Mouse (Mus musculus) frontal cortex, adult 2 months (tissue): ENCODE results near the gene Epb41l1. TPM values are rescaled to one million over a fixed set of nuclear protein-coding genes. Genes with fewer than 3 reads are reported as not detected.
"Not testable (repeated sequence)": the region's sequence is repeated elsewhere in the genome, so short reads cannot be mapped to it uniquely, and the experiment has no call there.

Experiments
- DNase-seq, 2 experiments: peaks; one replicate each; pipeline ENCODE4 v3.0.0; 2022; ENCODE audit warnings: low spot score in 1 of 2; ENCODE audit errors: extremely low spot score in 1 of 2
- polyA plus RNA-seq: library from polyadenylated mRNA; depleted of rRNA; stranded (reverse); fragments of >200 nt; gene quantifications from 2 replicates; pipeline ENCODE4 v1.2.3, GENCODE M21; 2012

Gene Epb41l1
- polyA plus RNA-seq, 1 experiment, result 225 TPM

GRCm38 (mm10) chr2:156482299-156482698 lies 61.6 kb downstream of the Epb41l1 start:
- peak in 1 of 2 experiments; percentile 69 for DNase-seq

- no peak for DNase-seq
Measured at GRCm38 (mm10) chr2:156482764-156483163, 62.1 kb downstream of the Epb41l1 start.

DNA sequence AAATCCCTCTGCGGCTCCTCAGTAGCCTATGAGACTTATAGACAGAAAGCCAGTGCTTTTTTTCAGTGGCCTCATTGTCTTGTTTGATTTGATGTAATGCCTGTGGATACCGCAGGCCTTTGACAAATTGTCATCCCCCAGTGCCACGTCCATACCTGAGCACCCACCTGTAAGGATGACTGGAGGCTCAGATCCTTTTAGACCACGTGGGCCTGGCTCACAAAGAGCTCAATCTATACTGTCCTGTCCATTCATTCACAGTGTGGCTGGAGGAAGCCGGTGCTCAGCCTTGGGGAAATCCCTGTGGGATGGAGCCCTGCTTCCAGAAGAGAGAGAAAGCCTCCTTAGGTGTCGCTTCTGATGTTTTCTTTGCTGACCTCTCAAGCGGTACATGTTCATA lies 62.5 kb downstream of the Epb41l1 start:
- DNase-seq, result no peak

- DNase-seq, result no peak
Measured at GRCm38 (mm10) chr2:156486086-156486751, 65.5 kb downstream of the Epb41l1 start.

DNA sequence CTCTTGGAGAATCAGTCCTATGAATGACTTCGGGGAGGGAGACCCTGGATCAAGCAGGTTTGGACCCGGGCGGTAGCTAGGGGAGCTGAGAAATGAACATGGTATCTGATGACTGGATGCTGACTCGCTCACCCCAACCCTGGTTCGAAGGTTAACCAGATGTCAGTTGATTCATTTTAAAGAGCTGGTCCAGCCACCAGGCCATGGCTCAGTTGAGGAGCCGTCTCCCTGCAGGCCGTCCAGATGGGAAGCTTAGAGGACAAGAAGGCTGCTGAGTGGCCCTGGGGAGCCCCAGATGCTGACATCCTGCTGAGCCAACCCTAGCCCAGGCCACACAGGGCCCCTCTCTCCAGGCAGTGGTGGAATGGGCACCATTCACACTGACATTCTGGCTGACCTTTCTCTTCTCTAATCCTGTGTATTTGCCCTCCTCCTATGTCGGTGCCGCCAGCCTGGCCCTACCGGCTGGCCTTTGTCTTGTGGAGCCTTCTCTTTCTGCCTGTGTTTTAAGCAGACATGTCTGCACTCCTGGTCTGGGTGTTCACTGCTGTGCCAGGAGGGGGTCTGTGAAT lies 67.0 kb downstream of the Epb41l1 start:
- no peak for DNase-seq

GRCm38 (mm10) chr2:156488166-156488814 lies 67.6 kb downstream of the Epb41l1 start:
- no peak for DNase-seq

DNA sequence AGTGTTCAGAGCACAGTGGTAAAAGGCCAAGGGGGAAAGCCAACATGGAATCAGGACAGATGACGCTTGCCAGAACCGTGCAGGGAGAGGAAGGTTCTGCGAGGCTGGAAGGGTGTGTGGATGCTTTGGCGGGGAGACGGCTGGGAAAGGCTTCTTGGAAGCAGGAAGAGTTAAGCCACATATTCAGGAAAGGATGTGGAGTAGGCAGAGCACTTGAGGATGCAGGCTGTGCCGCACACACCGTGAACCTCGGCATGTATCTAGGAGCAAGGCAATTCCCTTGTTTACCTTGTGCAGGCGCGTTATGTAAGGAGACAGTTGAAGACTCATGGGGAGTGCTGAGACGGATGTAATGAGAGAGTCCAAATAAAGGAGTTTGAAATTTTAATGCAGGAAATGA lies 69.5 kb downstream of the Epb41l1 start:
- DNase-seq, result peak in 1 of 2 experiments; percentile 51

GRCm38 (mm10) chr2:156491796-156492195 lies 71.1 kb downstream of the Epb41l1 start:
- DNase-seq, result no peak

DNA sequence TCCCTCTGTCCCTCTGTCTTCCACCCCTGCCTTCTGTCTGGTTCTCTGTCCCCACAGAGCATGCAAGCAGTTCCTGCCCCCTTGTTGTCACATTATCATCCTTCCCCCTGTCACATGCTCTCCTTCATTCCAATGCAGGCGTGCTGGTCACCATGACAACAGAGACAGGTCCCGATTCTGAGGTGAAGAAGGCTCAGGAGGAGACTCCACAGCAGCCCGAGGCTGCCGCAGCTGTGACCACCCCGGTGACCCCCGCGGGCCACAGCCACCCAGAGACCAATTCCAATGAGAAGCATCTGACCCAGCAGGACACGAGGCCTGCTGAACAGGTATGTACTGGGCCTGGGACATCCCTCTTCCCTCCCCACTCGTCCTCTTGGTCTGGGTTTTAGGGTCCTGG lies 73.1 kb downstream of the Epb41l1 start:
- no peak for DNase-seq

- peak in 1 of 2 experiments; percentile 57 for DNase-seq
Measured at GRCm38 (mm10) chr2:156494465-156494864, 73.8 kb downstream of the Epb41l1 start.

DNA sequence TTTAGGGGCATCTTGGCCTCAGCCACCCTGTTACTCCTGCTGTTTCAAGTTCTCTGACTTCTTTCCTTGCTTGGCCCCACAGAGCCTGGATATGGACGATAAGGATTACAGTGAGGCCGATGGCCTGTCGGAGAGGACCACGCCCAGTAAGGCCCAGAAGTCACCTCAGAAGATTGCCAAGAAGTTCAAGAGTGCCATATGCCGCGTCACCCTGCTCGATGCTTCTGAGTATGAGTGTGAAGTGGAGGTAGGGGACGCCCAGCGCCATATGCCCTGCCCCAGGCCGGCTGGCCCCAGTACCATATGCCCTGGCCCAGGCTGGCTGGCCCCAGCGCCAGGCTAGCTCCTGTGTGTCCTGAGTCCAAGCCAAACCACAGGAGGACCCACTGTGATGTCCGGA lies 74.2 kb downstream of the Epb41l1 start:
- no peak for DNase-seq

DNA sequence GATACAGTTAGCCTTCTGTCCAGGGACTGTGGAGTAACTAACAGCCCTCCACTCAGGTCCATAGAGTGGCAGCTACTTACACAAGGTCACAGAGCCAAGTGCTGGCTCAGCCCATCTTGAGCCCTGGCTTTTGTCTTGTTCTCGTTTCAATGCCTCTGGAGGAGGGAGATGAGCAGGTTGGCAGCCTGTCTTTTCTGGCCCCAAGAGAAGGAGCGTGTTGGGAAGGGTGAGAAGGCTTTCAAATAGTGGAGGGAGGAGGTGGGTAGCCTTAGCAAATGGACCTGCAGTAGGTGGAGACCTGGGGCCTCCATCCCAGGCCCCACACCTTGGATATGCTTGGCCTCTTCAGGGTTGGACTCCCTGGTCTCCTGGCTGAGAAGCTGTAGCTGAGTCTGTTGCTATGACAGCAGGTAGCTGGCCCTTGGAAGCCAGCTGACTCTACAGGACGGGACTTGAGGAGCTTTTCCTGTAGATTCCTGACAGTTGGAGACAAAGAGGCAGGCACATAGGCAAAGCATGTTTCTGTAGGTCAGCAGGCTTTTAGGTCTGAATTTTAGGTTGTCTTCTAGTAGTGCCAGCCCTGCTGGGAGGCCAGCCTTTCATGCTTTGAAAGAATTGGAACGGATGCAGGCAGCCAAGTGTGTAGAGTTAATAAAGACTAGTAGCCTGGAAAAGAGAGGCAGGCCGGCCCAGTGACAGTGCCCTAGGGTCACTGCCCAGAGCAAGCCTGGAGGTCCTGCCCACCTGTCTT lies 76.3 kb downstream of the Epb41l1 start:
- no peak for DNase-seq

DNA sequence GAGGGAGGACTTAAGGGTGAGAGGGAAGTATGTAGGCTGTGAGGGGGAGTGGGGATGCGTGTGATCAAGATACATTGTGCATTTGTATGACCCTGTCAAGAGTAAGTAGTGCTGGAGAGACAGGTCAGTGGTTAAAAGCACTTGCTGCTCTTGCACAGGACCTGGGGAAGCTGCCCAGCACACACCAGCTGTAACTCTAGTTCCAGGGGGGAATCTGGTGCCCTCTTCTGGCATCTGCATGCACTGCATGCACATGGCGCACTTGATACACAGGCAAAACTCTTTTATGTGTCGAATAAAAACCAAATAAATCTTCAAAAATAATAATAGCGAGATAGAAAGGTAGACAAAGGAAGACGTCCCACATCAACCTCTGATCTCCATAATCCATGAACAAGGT lies 77.2 kb downstream of the Epb41l1 start:
- DNase-seq, result peak in 1 of 2 experiments; percentile 80

GRCm38 (mm10) chr2:156501025-156501424 lies 80.3 kb downstream of the Epb41l1 start:
- no peak for DNase-seq

GRCm38 (mm10) chr2:156505533-156505932 lies 84.8 kb downstream of the Epb41l1 start:
- DNase-seq, result no peak

GRCm38 (mm10) chr2:156512028-156512427 lies 91.3 kb downstream of the Epb41l1 start:
- DNase-seq, result peak in 1 of 2 experiments; percentile 51

DNA sequence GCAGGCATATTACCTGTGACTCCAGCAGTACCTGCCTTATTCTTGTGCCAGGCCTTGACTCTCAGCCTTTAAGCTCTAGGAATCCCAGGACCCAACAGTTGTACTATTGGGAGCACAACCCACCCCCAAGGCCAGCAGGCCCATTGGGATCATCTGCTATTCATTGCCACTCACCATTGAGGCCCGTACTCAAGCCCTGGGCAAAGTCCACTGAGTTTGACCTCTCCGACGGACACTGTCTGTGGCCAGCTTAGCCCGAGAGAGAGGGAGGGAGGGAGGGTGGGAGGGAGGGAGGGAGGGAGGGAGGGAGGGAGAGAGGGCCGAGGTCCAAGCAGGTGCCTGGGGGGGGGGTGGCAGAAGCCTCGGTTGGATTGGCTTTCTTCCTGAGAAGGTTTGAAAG lies 91.9 kb downstream of the Epb41l1 start:
- no peak for DNase-seq

GRCm38 (mm10) chr2:156515102-156515501 lies 94.4 kb downstream of the Epb41l1 start:
- DNase-seq, result no peak

- DNase-seq, result peak; percentile 58 to 94
Measured at GRCm38 (mm10) chr2:156515565-156516185, 95.0 kb downstream of the Epb41l1 start.

DNA sequence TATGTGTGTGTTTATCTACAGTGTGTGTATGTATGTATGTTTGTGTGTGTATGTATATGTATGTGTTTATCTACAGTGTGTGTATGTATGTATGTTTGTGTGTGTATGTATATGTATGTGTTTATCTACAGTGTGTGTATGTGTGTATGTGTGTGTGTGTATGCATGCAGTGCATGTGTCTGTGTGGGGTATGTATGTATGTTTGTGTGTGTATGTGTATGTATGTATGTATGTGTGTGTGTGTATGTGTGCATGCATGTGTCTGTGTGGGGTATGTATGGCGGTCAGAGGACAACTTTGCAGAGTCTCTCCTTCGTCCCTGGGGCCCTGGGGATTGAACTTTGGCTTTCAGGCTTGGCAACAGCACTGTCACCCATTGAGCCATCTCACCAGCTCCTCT lies 96.0 kb downstream of the Epb41l1 start:
- DNase-seq, result not testable (repeated sequence)

DNA sequence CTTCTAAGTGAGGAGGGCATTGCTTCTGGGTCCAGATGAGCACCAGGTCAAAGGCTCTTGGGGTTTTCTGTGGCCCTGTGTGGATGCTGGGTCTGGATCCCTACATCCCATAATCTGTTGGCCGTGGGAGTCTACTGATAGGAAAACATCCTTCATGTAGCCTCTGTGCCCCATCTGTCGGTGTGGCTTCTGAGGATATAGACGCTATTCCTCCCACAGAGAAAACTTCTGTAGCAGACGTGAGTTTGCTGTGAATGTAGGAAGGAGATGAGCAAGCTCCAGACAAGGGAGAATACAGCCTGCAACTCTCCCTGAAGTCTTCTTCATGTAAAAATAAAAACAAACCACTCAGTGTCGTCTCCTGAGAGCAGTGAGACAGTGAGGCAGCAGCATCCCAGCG lies 97.6 kb downstream of the Epb41l1 start:
- peak in 1 of 2 experiments; percentile 59 for DNase-seq
